Mouse (Mus musculus) central nervous system, embryonic 18 days (tissue): Measurements from ENCODE around the gene 4930524N10Rik. TPM values are rescaled to one million over a fixed set of nuclear protein-coding genes. Genes with fewer than 3 reads are reported as not detected.

Source experiments
- polyA plus RNA-seq: library from polyadenylated mRNA; depleted of rRNA; stranded (reverse); fragments of >200 nt; gene quantifications from 2 replicates; pipeline ENCODE4 v1.2.3, GENCODE M21; 2012; rRNA removed

4930524N10Rik gene
- not detected in 2 replicates for polyA plus RNA-seq

GRCm38 (mm10) chrX:154343292-154343691, at the start of gene 4930524N10Rik:
Gene 4930524N10Rik, minus strand, starts transcription at chrX:154343392.

Other genes starting within 250 kb of the 4930524N10Rik start
- not detected in 2 replicates for gene Gm15140, start 222.7 kb downstream of the 4930524N10Rik start, polyA plus RNA-seq
- not detected in 2 replicates for gene Samt4, start 138.6 kb upstream of the 4930524N10Rik start, polyA plus RNA-seq
- not detected in 2 replicates for gene Samt2, start 236.0 kb upstream of the 4930524N10Rik start, polyA plus RNA-seq